Mouse (Mus musculus): ENCODE measurements around the gene Tmem274.
A peak's percentile ranks its signal among the peaks of the same experiment; 100 is the strongest.

The Tmem274 gene

GRCm38 (mm10) chr4:149525170-149525569 is 48.0 kb downstream of the Tmem274 start:
- DNase-seq (ENCODE audit: low spot score in 2 of 2): no peak

DNA sequence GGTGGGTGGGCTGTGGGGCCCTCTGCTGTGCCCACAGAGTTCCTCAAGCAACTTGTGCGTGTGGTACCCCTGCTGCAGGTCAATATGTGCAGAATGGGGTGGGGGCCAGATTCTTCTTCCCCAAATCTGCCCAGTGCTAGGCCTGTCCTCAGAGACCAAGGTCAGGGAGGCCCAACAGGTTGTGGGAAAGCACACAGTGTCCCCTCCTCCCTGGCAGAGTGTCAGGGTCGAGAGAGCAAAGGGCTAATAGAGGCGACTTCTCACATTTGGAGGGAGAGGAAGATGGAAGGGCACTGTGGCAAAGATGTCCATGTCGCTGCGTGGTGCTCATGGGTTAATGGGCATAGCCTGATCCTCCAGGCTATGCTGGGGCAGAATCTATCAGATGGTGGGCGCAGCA is 48.6 kb downstream of the Tmem274 start:
- no peak for DNase-seq (ENCODE audit: low spot score in 2 of 2)

DNA sequence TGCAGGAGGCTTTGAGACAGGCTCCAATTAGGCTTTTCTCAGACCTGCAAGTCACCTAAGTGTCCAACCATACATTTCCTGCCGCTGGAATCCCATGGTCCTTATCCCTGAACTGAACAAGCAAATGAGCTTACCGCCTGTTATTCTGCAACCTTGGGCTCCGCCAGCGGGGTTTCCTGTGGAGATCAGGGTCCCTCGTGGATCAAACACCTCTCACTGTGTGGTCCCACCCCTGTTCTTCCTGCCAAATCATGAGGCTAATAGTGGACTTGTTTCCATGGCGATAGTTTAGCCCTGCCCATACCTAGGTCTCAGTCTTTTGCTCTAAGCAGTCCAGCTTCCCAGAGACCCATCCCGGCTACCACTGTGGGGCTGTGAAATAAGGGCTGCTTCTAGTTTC is 49.2 kb downstream of the Tmem274 start:
- peak; percentile 80 to 92 for DNase-seq (ENCODE audit: low spot score in 2 of 2)

- peak; percentile 54 to 84 for DNase-seq (ENCODE audit: low spot score in 2 of 2)
Measured at GRCm38 (mm10) chr4:149527621-149528354, 50.6 kb downstream of the Tmem274 start.

DNA sequence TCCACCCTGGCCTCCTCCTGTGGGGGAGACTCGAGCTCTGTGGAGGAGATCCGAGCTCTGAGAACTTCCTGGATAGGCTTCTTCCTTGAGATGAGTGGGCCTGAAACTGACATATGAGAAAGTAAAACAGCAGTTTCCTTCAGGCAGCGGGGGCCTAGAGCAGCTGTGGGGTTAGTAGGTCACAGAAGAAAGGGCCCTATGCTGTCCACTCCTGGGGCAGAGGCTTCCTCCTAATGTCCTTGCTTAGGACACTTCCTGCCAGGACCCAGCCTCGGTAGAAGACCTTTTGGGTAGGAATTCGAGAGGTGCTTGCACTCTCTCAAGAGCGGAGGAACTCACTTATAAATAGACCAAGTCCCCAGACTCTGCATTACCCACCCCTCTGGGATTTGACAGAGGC is 52.5 kb downstream of the Tmem274 start:
- peak in 1 of 2 experiments; percentile 28 for DNase-seq (ENCODE audit: low spot score in 2 of 2)
